Mouse (Mus musculus) natural killer cell, adult 2 months (primary cell): ENCODE measurements around the gene Gm7970.
"Not testable (repeated sequence)": the region's sequence is repeated elsewhere in the genome, so short reads cannot be mapped to it uniquely, and the experiment has no call there.

ENCODE experiments used
- DNase-seq, 2 experiments: peaks; one replicate each; pipeline ENCODE4 v3.0.0; 2022; ENCODE audit warnings: low spot score in 2 of 2

The Gm7970 gene

DNA sequence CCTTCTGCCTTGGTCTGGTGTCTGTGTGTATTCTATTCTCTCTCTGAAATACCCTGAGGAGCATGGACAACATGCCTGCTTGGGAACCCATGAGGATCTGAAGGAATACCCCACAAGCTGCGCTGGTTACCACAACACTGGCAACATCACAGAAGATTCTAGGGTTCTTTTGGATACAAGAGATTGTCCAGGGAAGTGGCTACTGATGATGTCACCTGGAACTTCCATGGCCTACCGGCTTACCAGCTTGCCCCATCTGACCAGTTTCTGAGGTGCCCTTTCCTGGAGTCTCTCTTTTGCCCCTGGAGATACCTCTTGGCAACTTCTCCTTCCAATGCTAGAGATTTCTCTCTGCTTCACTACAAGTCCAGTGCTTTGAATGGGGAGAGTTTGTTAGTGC is at the start of gene Gm7970:
TSS of gene Gm7970 (minus strand) at position 101 of the 400 bp plus-strand sequence.
- DNase-seq: not testable (repeated sequence)

DNA sequence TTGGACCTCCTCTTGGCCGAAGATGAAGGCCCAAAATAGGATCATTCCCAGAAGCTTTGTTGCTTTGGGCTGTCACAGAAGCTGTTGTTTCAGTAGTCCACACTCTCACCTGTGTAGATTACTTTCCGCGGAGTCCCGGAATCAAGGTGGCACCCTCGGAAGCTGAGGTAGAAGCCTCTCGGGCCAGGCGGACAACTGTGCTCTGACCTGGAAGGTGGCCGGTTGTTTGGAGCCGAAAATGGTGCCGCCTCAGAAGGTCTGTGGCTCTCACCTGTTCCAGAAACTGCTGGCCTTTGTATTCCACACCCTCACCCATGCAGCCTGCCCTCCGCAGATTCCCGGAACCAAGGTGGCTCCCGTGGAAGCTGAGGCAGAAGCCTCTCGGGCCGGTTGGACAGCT is 45.6 kb upstream of the Gm7970 start:
- DNase-seq: not testable (repeated sequence)

DNA sequence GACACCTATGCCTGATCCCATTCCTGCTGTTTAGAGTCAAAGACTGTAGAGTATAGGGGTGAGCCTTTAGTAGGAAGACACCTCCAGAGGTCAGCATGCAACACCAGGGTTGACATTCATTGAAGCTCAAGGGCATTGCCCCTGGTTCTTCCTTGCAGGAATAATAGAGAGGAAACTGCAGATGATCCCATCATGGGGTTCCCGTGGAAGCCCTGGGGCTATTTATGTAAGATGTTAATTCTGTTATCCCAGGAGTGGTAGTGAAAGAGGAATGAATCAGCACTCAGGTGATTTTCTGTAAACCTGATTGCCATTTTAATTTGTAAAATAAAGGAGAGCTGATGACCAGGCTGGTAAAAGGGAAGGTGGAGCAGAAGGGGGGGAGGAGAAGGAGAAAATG is 31.0 kb upstream of the Gm7970 start:
- DNase-seq: not testable (repeated sequence)

DNA sequence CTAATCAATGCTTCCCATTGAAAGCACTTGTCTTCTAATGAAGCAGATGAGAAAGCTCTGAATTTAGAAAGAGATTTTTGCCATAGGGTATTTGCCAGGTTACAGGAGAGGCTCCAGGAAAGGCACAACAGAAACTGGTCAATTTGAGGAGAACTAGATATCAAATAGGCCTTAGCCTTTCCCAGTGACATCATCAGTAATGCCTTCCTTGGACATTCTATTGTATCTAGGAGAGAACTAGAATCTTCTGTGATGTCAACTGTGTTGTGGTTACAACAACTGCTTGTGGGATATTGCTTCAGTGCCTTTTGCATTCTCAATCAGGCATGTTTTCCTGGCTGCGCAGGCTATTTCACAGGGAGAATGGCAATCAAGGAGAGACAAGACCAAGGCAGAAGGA is 17.5 kb upstream of the Gm7970 start, which contains the start of gene 1700049E17Rik2:
TSS of gene 1700049E17Rik2 (plus strand) at position 301 of the 400 bp plus-strand sequence.
- not testable (repeated sequence) for DNase-seq

DNA sequence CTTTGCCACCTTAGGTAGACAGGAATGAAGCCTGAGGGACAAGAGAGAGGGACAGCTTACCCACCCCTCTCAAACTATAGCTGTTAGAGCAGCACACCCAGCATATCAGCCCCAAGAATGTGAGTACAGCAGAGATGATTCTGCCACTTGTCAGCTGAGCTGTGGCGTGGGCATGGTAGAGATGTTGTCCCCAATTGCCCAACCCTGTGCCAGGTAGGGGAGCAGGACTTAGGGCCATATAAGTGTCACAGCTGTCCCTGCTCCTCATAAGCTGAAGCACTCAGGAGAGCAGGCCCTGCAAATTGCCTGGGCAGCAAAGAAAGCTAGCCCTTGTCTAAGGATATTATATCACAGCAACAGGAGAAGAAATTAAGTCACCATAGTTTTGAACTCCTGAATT is 30.7 kb downstream of the Gm7970 start:
- DNase-seq: not testable (repeated sequence)

DNA sequence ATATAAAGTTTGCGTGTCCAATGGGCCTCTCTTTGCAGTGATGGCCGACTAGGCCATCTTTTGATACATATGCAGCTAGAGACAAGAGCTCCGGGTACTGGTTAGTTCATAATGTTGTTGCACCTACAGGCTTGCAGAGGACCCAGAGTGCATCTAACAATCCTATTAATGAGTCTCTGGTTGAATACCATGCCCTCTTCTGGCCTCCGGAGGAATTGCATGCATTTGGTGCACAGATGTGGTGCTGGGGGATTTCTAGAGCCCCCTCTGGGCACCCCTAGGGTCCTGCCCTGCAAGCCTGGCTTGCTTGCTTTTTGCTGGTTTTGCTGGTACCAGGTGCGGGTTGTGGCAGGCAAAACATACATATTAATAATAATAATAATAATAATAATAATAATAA is 34.7 kb downstream of the Gm7970 start:
- DNase-seq: not testable (repeated sequence)
